Mouse (Mus musculus) stomach, postnatal 0 days (tissue): ENCODE measurements at regions not wholly inside any gene's neighbourhood (a gene's known extent, or its start where the extent isn't known, plus 50 kb on each side); places are given as distances from the start of the nearest gene placed in this dataset.

Experiments used
- CTCF ChIP-seq: IDR thresholded peaks from 2 replicates; pipeline ENCODE4 v1.5.1; 2016; ENCODE audit warnings: antibody characterized with exemption, low read depth, mild to moderate bottlenecking, moderate library complexity
- EP300 ChIP-seq: optimal IDR thresholded peaks from 2 replicates; pipeline ENCODE3; 2016; ENCODE audit warnings: antibody characterized with exemption

GRCm38 (mm10) chr1:26809259-26809658, 122.0 kb upstream of the 4931408C20Rik start:
- TF ChIP-seq CTCF = no peak
- TF ChIP-seq EP300 = no peak
